Mouse (Mus musculus) megakaryocyte-erythroid progenitor cell, adult 5 weeks (primary cell): ENCODE measurements around the gene Grik3. TPM values are rescaled to one million over a fixed set of nuclear protein-coding genes. Genes with fewer than 3 reads are reported as not detected.

Experiments
- polyA plus RNA-seq: library from polyadenylated mRNA; stranded (reverse); fragments of >175 nt; gene quantifications from 2 replicates; pipeline ENCODE4 v1.2.3, GENCODE M21; 2012

Grik3 gene
- not detected in 2 replicates for polyA plus RNA-seq

GRCm38 (mm10) chr4:125490661-125491504, at the start of gene Grik3:
Grik3 (plus strand) TSS chr4:125490700.

